In genomic region chr1:156217393-156217792, GRCm38 (mm10) we compare ENCODE assay signal across 8 mouse cellular contexts. TPM values are rescaled to one million over a fixed set of nuclear protein-coding genes. Genes with fewer than 3 reads are reported as not detected.
DNase-seq lines count a peak whose midpoint lies in the region; ATAC-seq and TF ChIP-seq lines count a peak whose summit lies in the region.

No protein-coding gene starts in this region.

- no peak overlapping the region for H3K4me2 ChIP-seq in limb, embryonic 14.5 days (replicated peaks; ENCODE audit: low read depth, low read length, severe bottlenecking)
- no peak overlapping the region for H3K4me2 ChIP-seq in heart, embryonic 15.5 days

- 37% methylated on average over 3 of the region's 3 CpGs for WGBS in limb, embryonic 14.5 days
- WGBS in limb, embryonic 10.5 days, result 60% methylated on average over 3 of the region's 3 CpGs
- 40% methylated on average over 3 of the region's 3 CpGs for WGBS in heart, embryonic 15.5 days

- peak; percentile 36 for DNase-seq in limb, embryonic 14.5 days (ENCODE audit: low spot score)
- no peak for DNase-seq in limb, embryonic 10.5 days (ENCODE audit: low spot score)
- peak; percentile 61 for DNase-seq in adrenal gland, postnatal 10 days
- peak; percentile 31 for DNase-seq in lung, postnatal 25 days (ENCODE audit: low spot score)
- DNase-seq in ovary, postnatal 10 days (ENCODE audit: low spot score), result no peak
- no peak for DNase-seq in urinary bladder, adult 2 months (ENCODE audit: low spot score)
- DNase-seq in layer of hippocampus, postnatal 14 days (ENCODE audit: low spot score in 2 of 2), result no peak

- no peak overlapping the region for H3K9ac ChIP-seq in limb, embryonic 14.5 days (ENCODE audit: low read depth, low read length, severe bottlenecking)
- H3K9ac ChIP-seq in heart, embryonic 15.5 days, result no peak overlapping the region

- no peaks in the 10 kb centered on the region for H3K9me3 ChIP-seq in limb, embryonic 14.5 days (ENCODE audit: control insufficient read depth, low read length)
- H3K9me3 ChIP-seq in limb, embryonic 10.5 days (replicated peaks), result no peaks in the 10 kb centered on the region
- H3K9me3 ChIP-seq in heart, embryonic 15.5 days (replicated peaks), result no peaks in the 10 kb centered on the region

- H3K4me3 ChIP-seq in limb, embryonic 14.5 days (replicated peaks; ENCODE audit: low read length), result no peak overlapping the region
- no peak overlapping the region for H3K4me3 ChIP-seq in limb, embryonic 10.5 days
- H3K4me3 ChIP-seq in heart, embryonic 15.5 days, result no peak overlapping the region

- H3K36me3 ChIP-seq in limb, embryonic 14.5 days (ENCODE audit: control insufficient read depth, insufficient read depth, low read length), result no peaks in the 10 kb centered on the region
- H3K36me3 ChIP-seq in limb, embryonic 10.5 days, result no peaks in the 10 kb centered on the region
- no peaks in the 10 kb centered on the region for H3K36me3 ChIP-seq in heart, embryonic 15.5 days

- H3K27me3 ChIP-seq in limb, embryonic 14.5 days (ENCODE audit: control insufficient read depth, insufficient read depth, low read length), result no peaks in the 10 kb centered on the region
- H3K27me3 ChIP-seq in limb, embryonic 10.5 days (ENCODE audit: low read depth, poor library complexity, severe bottlenecking), result no peaks in the 10 kb centered on the region
- H3K27me3 ChIP-seq in heart, embryonic 15.5 days, result no peaks in the 10 kb centered on the region

- no peak for ATAC-seq in limb, embryonic 14.5 days (ENCODE audit: low FRiP score, low read depth)
- ATAC-seq in heart, embryonic 15.5 days (replicated peaks; ENCODE audit: insufficient number of reproducible peaks, insufficient read depth, low FRiP score, low read depth), result peak; percentile 69; the same call in 1 of the 2 replicates

- no peak for TF ChIP-seq POLR2A in limb, embryonic 14.5 days (IDR thresholded peaks at IDR 0.05; ENCODE audit: borderline replicate concordance, extremely low read depth, insufficient read depth, insufficient read length)

- no peak overlapping the region for H3K27ac ChIP-seq in limb, embryonic 14.5 days (replicated peaks; ENCODE audit: low read depth, low read length)
- no peak overlapping the region for H3K27ac ChIP-seq in limb, embryonic 10.5 days
- H3K27ac ChIP-seq in heart, embryonic 15.5 days, result peak overlapping the region; percentile 70

- no peaks in the 10 kb centered on the region for H3K4me1 ChIP-seq in limb, embryonic 14.5 days (ENCODE audit: control insufficient read depth, insufficient read depth, low read length)
- H3K4me1 ChIP-seq in limb, embryonic 10.5 days, result peaks cover 20% of the 10 kb centered on the region; the same call in 1 of the 2 replicates
- peaks cover 32% of the 10 kb centered on the region for H3K4me1 ChIP-seq in heart, embryonic 15.5 days (replicated peaks)

RNA-seq across cellular contexts. Expression of gene Fam163a, which starts 12.6 kb away (rescaled TPM):
- polyA plus RNA-seq in limb, embryonic 14.5 days (2012; rRNA removed), result 0.96 and 1.1 TPM in 2 replicates
- polyA plus RNA-seq in limb, embryonic 14.5 days (2014; fragmentation: Nextera tagmentation; extraction: Ambion mirVana), result 1.0 and 2.2 TPM in 2 replicates
- polyA plus RNA-seq in limb, embryonic 10.5 days (2016; fragmentation: Nextera tagmentation; extraction: Ambion mirVana), result 0.33 and 0.34 TPM in 2 replicates
- total RNA-seq in adrenal gland, postnatal 10 days (2021), result 10 to 100 TPM; 10.4 to 14.3 TPM
- polyA plus RNA-seq in heart, embryonic 15.5 days (2015; fragmentation: Nextera tagmentation; extraction: Ambion mirVana), result 1.8 and 2.9 TPM in 2 replicates
- 0.06 and 0.11 TPM in 2 replicates for polyA plus RNA-seq in urinary bladder, adult 2 months (2012; rRNA removed)
- 10 to 100 TPM; 27.1 to 29.2 TPM for total RNA-seq in layer of hippocampus, postnatal 14 days (2021)

Comparison
In these comparisons a context has a peak if more than half of its experiments do, and no peak if none do; other contexts are left out.
1. DNase-seq: peak in limb, embryonic 14.5 days (single experiment), adrenal gland, postnatal 10 days (single experiment) and lung, postnatal 25 days (single experiment); none in limb, embryonic 10.5 days (single experiment), ovary, postnatal 10 days (single experiment), urinary bladder, adult 2 months (single experiment) and layer of hippocampus, postnatal 14 days (0 of 2).